Mouse (Mus musculus) midbrain, embryonic 15.5 days (tissue): ENCODE data around the gene 4931428L18Rik. TPM values are rescaled to one million over a fixed set of nuclear protein-coding genes. Genes with fewer than 3 reads are reported as not detected.

ENCODE experiments used
- ATAC-seq: fragments of 200-750 bp; cut with Nextera tagmentation; replicated peaks from 2 replicates; pipeline ENCODE4 v1.8.0; 2017; ENCODE audit warnings: moderate TSS enrichment
- H3K27ac ChIP-seq: fragments of 300-500 bp; sonication (generic); 2 replicates; pipeline ENCODE4 v1.5.1; 2015; ENCODE audit warnings: mild to moderate bottlenecking, inconsistent platforms
- H3K27me3 ChIP-seq: fragments of 300-500 bp; sonication (generic); replicated peaks from 2 replicates; pipeline ENCODE4 v1.6.1; 2015; ENCODE audit warnings: inconsistent platforms
- H3K36me3 ChIP-seq: fragments of 300-500 bp; sonication (generic); replicated peaks from 2 replicates; pipeline ENCODE4 v1.6.1; 2015; ENCODE audit warnings: inconsistent platforms
- H3K4me1 ChIP-seq: fragments of 300-500 bp; sonication (generic); 2 replicates; pipeline ENCODE4 v1.6.1; 2015; ENCODE audit warnings: inconsistent platforms
- H3K4me2 ChIP-seq: fragments of 300-500 bp; sonication (generic); 2 replicates; pipeline ENCODE4 v1.6.1; 2015; ENCODE audit warnings: inconsistent platforms, mild to moderate bottlenecking, moderate library complexity
- H3K4me3 ChIP-seq: fragments of 300-500 bp; sonication (generic); 2 replicates; pipeline ENCODE4 v1.5.1; 2015; ENCODE audit warnings: mild to moderate bottlenecking, inconsistent platforms
- H3K9ac ChIP-seq: fragments of 300-500 bp; sonication (generic); 2 replicates; pipeline ENCODE4 v1.6.1; 2015; ENCODE audit warnings: mild to moderate bottlenecking, inconsistent platforms
- H3K9me3 ChIP-seq: fragments of 300-500 bp; sonication (generic); 2 replicates; pipeline ENCODE4 v1.6.1; 2016; ENCODE audit warnings: inconsistent platforms
- WGBS: fragments of 180-500 bp; shearing (Covaris S2); methylation state at CpG from one replicate; pipeline ENCODE4 v1.1.7; 2015; ENCODE audit warnings: mixed read lengths; 5-methylcytosine and 5-hydroxymethylcytosine counted together
- polyA plus RNA-seq: library from polyadenylated mRNA; unstranded; fragments of >200 nt; fragmentation: Nextera tagmentation; extraction: Ambion mirVana; gene quantifications from 2 replicates; pipeline ENCODE4 v1.2.1, GENCODE M21; 2015

The 4931428L18Rik gene
- polyA plus RNA-seq, 1 experiment from 2014 or later, result not detected

- no peaks in the 10 kb centered on the region for H3K9me3 ChIP-seq
- no peaks in the 10 kb centered on the region for H3K27me3 ChIP-seq
- H3K4me3 ChIP-seq, result peak overlapping the region; percentile 80
- peak overlapping the region; percentile 100 for H3K27ac ChIP-seq
- peaks cover 17% of the 10 kb centered on the region for H3K36me3 ChIP-seq
- peaks cover 27% of the 10 kb centered on the region for H3K4me1 ChIP-seq
- H3K4me2 ChIP-seq, result peak overlapping the region; percentile 50
- H3K9ac ChIP-seq, result peak overlapping the region; percentile 99
- WGBS, result under 1% methylated on average over 16 of the region's 16 CpGs
- no peak for ATAC-seq
Observed at GRCm38 (mm10) chr1:30948361-30948949, 274.0 kb downstream of the 4931428L18Rik start.

Other genes with a start within 250 kb of the 4931428L18Rik start
- gene AC153137.1, start 244.7 kb downstream of the 4931428L18Rik start, polyA plus RNA-seq, result not detected in 2 replicates
- not detected in 2 replicates for gene Lgsn, start 46.3 kb downstream of the 4931428L18Rik start, polyA plus RNA-seq
- not detected in 2 replicates for gene Pih1d3, start 154 bp upstream of the 4931428L18Rik start, polyA plus RNA-seq